Mouse (Mus musculus) olfactory bulb, adult 2 months (tissue): ENCODE data around the gene Rbms1.

Source experiments
- CTCF ChIP-seq: fragments of 200-500 bp; IDR thresholded peaks from 2 replicates; pipeline ENCODE4 v1.5.1; 2012; ENCODE audit warnings: low read depth, mild to moderate bottlenecking, low read length, moderate library complexity; ENCODE audit not compliant: insufficient read depth
- POLR2A ChIP-seq: fragments of 200-500 bp; IDR thresholded peaks from 2 replicates; pipeline ENCODE4 v1.6.1; 2012; ENCODE audit warnings: mild to moderate bottlenecking, low read depth, low read length, moderate library complexity; ENCODE audit not compliant: insufficient read depth

GRCm38 (mm10) chr2:60828908-60829462 is 134.0 kb downstream of the Rbms1 start:
- TF ChIP-seq CTCF (no peak), POLR2A (no peak)
